Mouse (Mus musculus) brown adipose tissue, adult 24 weeks (tissue): Measurements from ENCODE around the gene Gm17190. TPM values are rescaled to one million over a fixed set of nuclear protein-coding genes. Genes with fewer than 3 reads are reported as not detected.
"Not testable (repeated sequence)": the region's sequence is repeated elsewhere in the genome, so short reads cannot be mapped to it uniquely, and the experiment has no call there.

Source experiments
- H3K27ac ChIP-seq: fragments of 200-500 bp; replicated peaks from 2 replicates; pipeline ENCODE4 v1.5.1; 2012; ENCODE audit warnings: low read depth, mild to moderate bottlenecking, low read length
- H3K4me1 ChIP-seq: fragments of 200-500 bp; 2 replicates; pipeline ENCODE4 v1.6.1; 2012; ENCODE audit warnings: low read length, mixed read lengths; ENCODE audit not compliant: control insufficient read depth, insufficient read depth, insufficient read length
- H3K4me3 ChIP-seq: fragments of 200-500 bp; 2 replicates; pipeline ENCODE4 v1.5.1; 2012; ENCODE audit warnings: low read depth, mild to moderate bottlenecking, low read length, moderate library complexity; ENCODE audit not compliant: insufficient read depth
- polyA plus RNA-seq: library from polyadenylated mRNA; stranded (reverse); fragments of >200 nt; gene quantifications from 2 replicates; pipeline ENCODE4 v1.2.4, GENCODE M21; 2012; ENCODE audit not compliant: missing spikeins, insufficient read depth, insufficient read length

Gene Gm17190
- polyA plus RNA-seq, result not detected in 2 replicates

GRCm38 (mm10) chr13:96081754-96082153, at the start of gene Gm17190:
Gene Gm17190 (plus strand): TSS chr13:96082054.
- H3K27ac ChIP-seq, H3K4me1 ChIP-seq, H3K4me3 ChIP-seq: not testable (repeated sequence)

- H3K4me1 ChIP-seq, result no peaks in the 10 kb centered on the region
- no peak overlapping the region for H3K27ac ChIP-seq
- no peak overlapping the region for H3K4me3 ChIP-seq
Measured at GRCm38 (mm10) chr13:96039536-96039935, 42.3 kb upstream of the Gm17190 start.

GRCm38 (mm10) chr13:96040275-96041042, 41.4 kb upstream of the Gm17190 start:
- no peak overlapping the region for H3K4me3 ChIP-seq
- H3K4me1 ChIP-seq, result no peaks in the 10 kb centered on the region
- H3K27ac ChIP-seq, result no peak overlapping the region

- Histone ChIP-seq H3K27ac (no peak overlapping the region), H3K4me3 (no peak overlapping the region), H3K4me1 (no peaks in the 10 kb centered on the region)
Measured at GRCm38 (mm10) chr13:96045396-96045795, 36.5 kb upstream of the Gm17190 start.

GRCm38 (mm10) chr13:96052755-96053154, 29.1 kb upstream of the Gm17190 start:
- no peak overlapping the region for H3K27ac ChIP-seq
- no peaks in the 10 kb centered on the region for H3K4me1 ChIP-seq
- no peak overlapping the region for H3K4me3 ChIP-seq

- Histone ChIP-seq H3K4me1 (no peaks in the 10 kb centered on the region), H3K27ac (no peak overlapping the region), H3K4me3 (no peak overlapping the region)
Measured at GRCm38 (mm10) chr13:96073555-96073954, 8.3 kb upstream of the Gm17190 start.

GRCm38 (mm10) chr13:96081276-96081675, 578 bp upstream of the Gm17190 start, which contains the start of gene Gm20075:
Gene Gm20075 (minus strand): TSS chr13:96081376.
- not testable (repeated sequence) for H3K4me3 ChIP-seq, H3K4me1 ChIP-seq, H3K27ac ChIP-seq

- H3K4me3 ChIP-seq, result no peak overlapping the region
- H3K27ac ChIP-seq, result no peak overlapping the region
- no peaks in the 10 kb centered on the region for H3K4me1 ChIP-seq
Measured at GRCm38 (mm10) chr13:96085581-96086302, 3.9 kb downstream of the Gm17190 start.

- Histone ChIP-seq H3K27ac (no peak overlapping the region), H3K4me1 (no peaks in the 10 kb centered on the region), H3K4me3 (no peak overlapping the region)
Measured at GRCm38 (mm10) chr13:96090929-96091328, 9.1 kb downstream of the Gm17190 start.

- H3K27ac ChIP-seq, result no peak overlapping the region
- no peaks in the 10 kb centered on the region for H3K4me1 ChIP-seq
- H3K4me3 ChIP-seq, result no peak overlapping the region
Measured at GRCm38 (mm10) chr13:96106367-96106766, 24.5 kb downstream of the Gm17190 start.

- H3K4me3 ChIP-seq, result no peak overlapping the region
- no peaks in the 10 kb centered on the region for H3K4me1 ChIP-seq
- H3K27ac ChIP-seq, result no peak overlapping the region
Measured at GRCm38 (mm10) chr13:96110767-96111166, 28.9 kb downstream of the Gm17190 start.

- no peak overlapping the region for H3K27ac ChIP-seq
- no peaks in the 10 kb centered on the region for H3K4me1 ChIP-seq
- H3K4me3 ChIP-seq, result no peak overlapping the region
Measured at GRCm38 (mm10) chr13:96112711-96113110, 30.9 kb downstream of the Gm17190 start.

GRCm38 (mm10) chr13:96125011-96125410, 43.2 kb downstream of the Gm17190 start:
- H3K4me3 ChIP-seq, result no peak overlapping the region
- no peaks in the 10 kb centered on the region for H3K4me1 ChIP-seq
- H3K27ac ChIP-seq, result no peak overlapping the region

GRCm38 (mm10) chr13:96126669-96127068, 44.8 kb downstream of the Gm17190 start:
- no peak overlapping the region for H3K27ac ChIP-seq
- no peak overlapping the region for H3K4me3 ChIP-seq
- H3K4me1 ChIP-seq, result no peaks in the 10 kb centered on the region

GRCm38 (mm10) chr13:96129081-96129480, 47.2 kb downstream of the Gm17190 start:
- no peak overlapping the region for H3K4me3 ChIP-seq
- H3K27ac ChIP-seq, result no peak overlapping the region
- H3K4me1 ChIP-seq, result no peaks in the 10 kb centered on the region

- Histone ChIP-seq H3K27ac (no peak overlapping the region), H3K4me3 (no peak overlapping the region), H3K4me1 (no peaks in the 10 kb centered on the region)
Measured at GRCm38 (mm10) chr13:96131050-96131449, 49.2 kb downstream of the Gm17190 start.
